Mouse (Mus musculus) heart, embryonic 16.5 days (tissue): ENCODE data around the gene Prdm10. TPM values are rescaled to one million over a fixed set of nuclear protein-coding genes. Genes with fewer than 3 reads are reported as not detected.

Experiments
- ATAC-seq: fragments of 200-750 bp; cut with Nextera tagmentation; replicated peaks from 2 replicates; pipeline ENCODE4 v1.8.0; 2017; ENCODE audit warnings: moderate number of reproducible peaks; ENCODE audit not compliant: insufficient read depth, low FRiP score; ENCODE audit errors: extremely low read depth
- H3K27ac ChIP-seq: fragments of 300-500 bp; sonication (generic); 2 replicates; pipeline ENCODE4 v1.5.1; 2014; ENCODE audit warnings: mild to moderate bottlenecking, low read length, control low read depth, moderate library complexity
- H3K27me3 ChIP-seq: fragments of 300-500 bp; sonication (generic); 2 replicates; pipeline ENCODE4 v1.6.1; 2014; ENCODE audit warnings: low read length, mixed read lengths; ENCODE audit not compliant: control insufficient read depth, insufficient read depth
- H3K36me3 ChIP-seq: fragments of 300-500 bp; sonication (generic); 2 replicates; pipeline ENCODE4 v1.6.1; 2014; ENCODE audit not compliant: control insufficient read depth, insufficient read depth
- H3K4me1 ChIP-seq: fragments of 300-500 bp; sonication (generic); 2 replicates; pipeline ENCODE4 v1.6.1; 2014; ENCODE audit warnings: low read length, mixed read lengths; ENCODE audit not compliant: control insufficient read depth, insufficient read depth
- H3K4me2 ChIP-seq: fragments of 300-500 bp; sonication (generic); 2 replicates; pipeline ENCODE4 v1.6.1; 2014; ENCODE audit warnings: low read depth, mild to moderate bottlenecking, control low read depth, low read length
- H3K4me3 ChIP-seq: fragments of 300-500 bp; sonication (generic); 2 replicates; pipeline ENCODE4 v1.5.1; 2014; ENCODE audit warnings: mild to moderate bottlenecking, control low read depth, low read length
- H3K9ac ChIP-seq: fragments of 300-500 bp; sonication (generic); 2 replicates; pipeline ENCODE4 v1.6.1; 2014; ENCODE audit warnings: low read length, control low read depth
- H3K9me3 ChIP-seq: fragments of 300-500 bp; sonication (generic); replicated peaks from 2 replicates; pipeline ENCODE4 v1.6.1; 2016; ENCODE audit warnings: low read length; ENCODE audit not compliant: control insufficient read depth
- WGBS: fragments of 180-500 bp; shearing (Covaris S2); extraction: QIAGEN DNeasy Blood & Tissue Kit; methylation state at CpG from one replicate; pipeline ENCODE4 v1.1.7; 2014; 5-methylcytosine and 5-hydroxymethylcytosine counted together
- polyA plus RNA-seq: library from polyadenylated mRNA; unstranded; fragments of >200 nt; fragmentation: Nextera tagmentation; extraction: Ambion mirVana; gene quantifications from 2 replicates; pipeline ENCODE4 v1.2.1, GENCODE M21; 2015

Prdm10 gene
- polyA plus RNA-seq, 1 experiment from 2014 or later, result 3.5 TPM

- H3K9me3 ChIP-seq, result no peaks in the 10 kb centered on the region
- ATAC-seq, result peak; percentile 97
- under 1% methylated on average over 44 of the region's 46 CpGs for WGBS
- peak within 1 kb of the TSS; percentile 93 for H3K9ac ChIP-seq
- peak within 1 kb of the TSS; percentile 49 for H3K27ac ChIP-seq
- peak within 1 kb of the TSS; percentile 89 for H3K4me2 ChIP-seq
- peaks cover 2% of the 10 kb centered on the region; the same call in 1 of the 2 replicates for H3K36me3 ChIP-seq
- H3K4me1 ChIP-seq, result peaks cover 10% of the 10 kb centered on the region
- peak within 1 kb of the TSS; percentile 92 for H3K4me3 ChIP-seq
- H3K27me3 ChIP-seq, result no peaks in the 10 kb centered on the region
These were observed 105.6 kb downstream of the Prdm10 start, which contains the start of gene Nfrkb for GRCm38 (mm10) chr9:31385947-31386354. Gene Nfrkb, plus strand, starts transcription at chr9:31386192.

- peak; percentile 0; the same call in 1 of the 2 replicates for ATAC-seq
- Histone ChIP-seq H3K9me3 (no peaks in the 10 kb centered on the region), H3K4me1 (peaks cover 10% of the 10 kb centered on the region), H3K9ac (peak overlapping the region; percentile 93), H3K27ac (peak overlapping the region; percentile 49), H3K27me3 (no peaks in the 10 kb centered on the region), H3K4me3 (peak overlapping the region; percentile 92), H3K4me2 (peak overlapping the region; percentile 89), H3K36me3 (peaks cover 7% of the 10 kb centered on the region)
- 9% methylated on average over 42 of the region's 44 CpGs for WGBS
These were observed 106.2 kb downstream of the Prdm10 start for GRCm38 (mm10) chr9:31386368-31387180.

DNA sequence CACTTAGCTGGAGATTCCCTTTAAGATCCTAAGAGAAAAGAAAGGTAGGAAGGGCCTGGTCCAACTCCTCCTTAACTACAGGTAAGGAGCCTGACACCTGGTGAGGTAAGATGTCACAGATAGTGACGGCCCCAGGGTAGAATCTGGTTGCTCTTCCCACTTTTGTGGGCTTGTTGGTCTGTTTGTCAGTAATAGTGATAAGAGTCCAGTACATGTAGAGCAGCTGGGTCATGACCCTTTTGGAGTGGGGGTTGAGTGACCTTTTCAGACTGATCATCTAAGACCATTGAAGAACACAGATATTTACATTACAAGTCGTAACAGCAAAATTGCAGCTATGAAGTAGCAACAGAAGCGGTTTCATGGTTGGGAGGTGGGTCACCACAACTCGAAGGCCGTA, 106.9 kb downstream of the Prdm10 start:
- H3K9me3 ChIP-seq, result no peaks in the 10 kb centered on the region
- H3K27me3 ChIP-seq, result no peaks in the 10 kb centered on the region
- H3K4me3 ChIP-seq, result peak overlapping the region; percentile 92
- peak overlapping the region; percentile 89 for H3K4me2 ChIP-seq
- ATAC-seq, result no peak
- 79% methylated on average over 5 of the region's 5 CpGs for WGBS
- H3K27ac ChIP-seq, result no peak overlapping the region
- H3K4me1 ChIP-seq, result peaks cover 10% of the 10 kb centered on the region
- H3K36me3 ChIP-seq, result peaks cover 12% of the 10 kb centered on the region
- no peak overlapping the region; the same call in 1 of the 2 replicates for H3K9ac ChIP-seq

GRCm38 (mm10) chr9:31400441-31400840, 120.1 kb downstream of the Prdm10 start:
- ATAC-seq, result no peak
- Histone ChIP-seq H3K9me3 (no peaks in the 10 kb centered on the region), H3K4me2 (no peak overlapping the region), H3K36me3 (peaks cover 72% of the 10 kb centered on the region), H3K27ac (no peak overlapping the region), H3K27me3 (no peaks in the 10 kb centered on the region), H3K4me3 (no peak overlapping the region), H3K9ac (no peak overlapping the region), H3K4me1 (no peaks in the 10 kb centered on the region)
- 43% methylated on average over 4 of the region's 4 CpGs for WGBS

DNA sequence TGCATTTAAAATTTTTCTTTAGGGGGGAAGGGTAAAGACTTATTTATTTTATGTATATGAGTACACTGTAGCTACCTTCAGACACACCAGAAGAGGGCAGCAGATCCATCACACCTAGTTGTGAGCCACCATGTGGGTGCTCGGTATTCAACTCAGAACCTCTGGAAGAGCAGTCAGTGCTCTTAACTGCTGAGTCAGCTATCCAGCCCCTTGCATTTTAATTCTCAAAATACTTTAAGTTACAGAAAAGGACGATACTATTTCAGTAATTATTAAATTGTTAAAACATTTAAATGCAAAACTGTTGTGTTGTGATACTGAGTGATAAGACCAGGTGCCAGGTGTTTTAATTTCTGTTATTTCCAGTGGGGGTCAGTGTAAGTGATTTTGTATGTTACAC, 124.0 kb downstream of the Prdm10 start:
- H3K9me3 ChIP-seq, result no peaks in the 10 kb centered on the region
- peaks cover 63% of the 10 kb centered on the region for H3K36me3 ChIP-seq
- H3K27me3 ChIP-seq, result no peaks in the 10 kb centered on the region
- H3K4me1 ChIP-seq, result no peaks in the 10 kb centered on the region
- no peak overlapping the region for H3K27ac ChIP-seq
- ATAC-seq, result no peak
- WGBS, result 84% methylated on average over 2 of the region's 2 CpGs
- no peak overlapping the region for H3K9ac ChIP-seq
- H3K4me2 ChIP-seq, result no peak overlapping the region
- H3K4me3 ChIP-seq, result no peak overlapping the region

DNA sequence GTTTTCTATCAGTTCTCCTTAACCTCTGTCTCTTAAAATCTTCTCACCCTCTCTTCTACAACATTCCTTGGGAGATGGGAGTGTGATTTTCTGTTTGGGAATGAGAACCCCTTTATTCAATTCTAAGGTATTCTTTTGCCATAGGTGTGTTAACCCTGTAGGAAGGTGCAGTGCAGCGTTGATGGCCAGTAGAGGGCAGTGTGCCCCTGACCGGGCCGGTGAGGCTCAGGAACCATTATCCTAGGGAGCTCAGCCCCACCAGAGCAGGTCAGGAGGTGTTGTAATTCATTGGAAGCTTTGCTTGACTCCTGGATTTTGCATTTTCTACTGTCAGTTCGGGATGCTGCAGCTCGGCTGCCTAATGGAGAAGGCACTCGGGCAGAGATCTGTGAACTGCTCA, 124.9 kb downstream of the Prdm10 start:
- peaks cover 66% of the 10 kb centered on the region for H3K36me3 ChIP-seq
- 61% methylated on average over 6 of the region's 6 CpGs for WGBS
- no peaks in the 10 kb centered on the region for H3K4me1 ChIP-seq
- no peak overlapping the region for H3K27ac ChIP-seq
- no peaks in the 10 kb centered on the region for H3K27me3 ChIP-seq
- no peak for ATAC-seq
- H3K4me2 ChIP-seq, result no peak overlapping the region
- no peak overlapping the region for H3K4me3 ChIP-seq
- no peaks in the 10 kb centered on the region for H3K9me3 ChIP-seq
- no peak overlapping the region for H3K9ac ChIP-seq

GRCm38 (mm10) chr9:31412165-31412564, 131.8 kb downstream of the Prdm10 start:
- WGBS, result 78% methylated on average over 4 of the region's 4 CpGs
- ATAC-seq, result no peak

GRCm38 (mm10) chr9:31418821-31419220, 138.5 kb downstream of the Prdm10 start:
- WGBS, result 87% methylated on average over 1 of the region's 1 CpGs
- Histone ChIP-seq H3K9ac (no peak overlapping the region), H3K4me3 (no peak overlapping the region), H3K36me3 (peaks cover 56% of the 10 kb centered on the region), H3K27me3 (no peaks in the 10 kb centered on the region), H3K9me3 (no peaks in the 10 kb centered on the region), H3K27ac (no peak overlapping the region), H3K4me1 (no peaks in the 10 kb centered on the region), H3K4me2 (no peak overlapping the region)
- ATAC-seq, result no peak

More at GRCm38 (mm10) chr9:31412165-31412564, 131.8 kb downstream of the Prdm10 start:
- Histone ChIP-seq H3K9me3 (no peaks in the 10 kb centered on the region), H3K9ac (no peak overlapping the region), H3K4me1 (no peaks in the 10 kb centered on the region), H3K4me2 (no peak overlapping the region), H3K27me3 (no peaks in the 10 kb centered on the region), H3K36me3 (peaks cover 71% of the 10 kb centered on the region), H3K27ac (no peak overlapping the region), H3K4me3 (no peak overlapping the region)

DNA sequence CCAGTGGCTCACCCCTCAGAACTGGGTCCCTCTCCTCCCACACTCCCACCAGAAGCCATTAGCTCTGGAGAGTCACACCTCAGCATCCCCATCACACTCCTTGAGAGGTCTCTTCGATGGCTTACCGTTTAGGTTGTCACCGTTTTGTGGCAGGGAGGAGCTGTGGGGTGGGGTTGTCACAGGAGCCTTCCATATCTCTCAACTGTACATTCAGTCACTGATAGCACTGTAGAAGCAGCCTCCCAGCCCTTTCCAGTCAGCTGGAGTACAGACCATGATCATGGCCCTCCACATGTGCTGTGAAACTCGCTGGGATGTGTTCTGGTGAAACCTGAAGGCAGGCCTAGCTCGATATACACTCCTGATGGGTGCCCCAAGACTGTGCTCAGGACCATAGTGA, 141.8 kb downstream of the Prdm10 start:
- Histone ChIP-seq H3K4me3 (no peak overlapping the region), H3K9ac (no peak overlapping the region), H3K27ac (no peak overlapping the region), H3K4me2 (no peak overlapping the region), H3K27me3 (no peaks in the 10 kb centered on the region), H3K9me3 (no peaks in the 10 kb centered on the region), H3K36me3 (peaks cover 34% of the 10 kb centered on the region), H3K4me1 (no peaks in the 10 kb centered on the region)
- ATAC-seq, result no peak; the same call in 1 of the 2 replicates
- WGBS, result 75% methylated on average over 5 of the region's 5 CpGs
